Mouse (Mus musculus): ENCODE measurements at regions not wholly inside any gene's neighbourhood (a gene's known extent, or its start where the extent isn't known, plus 50 kb on each side); places are given as distances from the start of the nearest gene placed in this dataset.

DNA sequence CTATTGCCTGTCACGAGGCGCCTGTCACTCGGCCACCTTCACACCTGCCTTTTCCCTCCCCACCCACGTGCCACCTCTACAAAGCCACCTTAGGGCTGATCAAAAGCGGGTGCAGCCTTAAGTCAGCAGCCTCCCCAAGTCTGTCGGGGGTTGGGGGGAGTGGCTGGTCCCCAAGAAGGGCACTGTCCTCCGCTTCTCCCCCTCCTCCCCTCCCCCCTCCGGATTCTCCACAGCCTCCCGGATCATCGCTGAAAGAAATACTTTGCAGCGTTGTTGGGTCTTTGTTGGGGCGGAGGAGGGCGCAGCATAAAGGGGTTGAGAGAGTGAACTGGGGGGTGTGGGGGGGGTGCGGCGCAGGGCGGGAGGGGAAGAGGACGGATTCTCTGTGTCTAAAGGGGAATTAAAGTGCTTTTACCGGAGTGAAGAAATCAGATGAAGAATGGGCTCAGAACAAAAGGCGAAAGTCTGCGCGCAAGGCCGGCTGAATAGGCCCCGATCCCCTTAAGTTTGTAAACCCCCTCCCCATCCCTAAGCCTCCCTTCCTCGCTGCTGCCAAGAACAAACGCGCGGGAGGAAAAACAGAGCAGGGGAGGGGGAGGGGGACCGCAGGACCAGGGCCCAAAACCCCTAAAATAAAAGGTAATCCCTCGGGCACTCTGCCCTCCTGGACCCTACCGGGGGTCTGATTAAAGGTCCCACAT is 109.3 kb upstream of the Lhx5 start:
- Histone ChIP-seq H3K4me1 (replicated peaks) (no peaks in the 10 kb centered on the region), H3K27ac (no peak overlapping the region), H3K27me3 (replicated peaks) (peaks cover 37% of the 10 kb centered on the region), H3K4me3 (replicated peaks) (no peak overlapping the region), H3K4me2 (replicated peaks) (peak overlapping the region; percentile 46), H3K36me3 (no peaks in the 10 kb centered on the region), H3K9ac (peak overlapping the region; percentile 33; the same call in 1 of the 2 replicates), H3K9me3 (no peaks in the 10 kb centered on the region)
- ATAC-seq, result no peak
- 2% methylated on average over 30 of the region's 30 CpGs for WGBS

DNA sequence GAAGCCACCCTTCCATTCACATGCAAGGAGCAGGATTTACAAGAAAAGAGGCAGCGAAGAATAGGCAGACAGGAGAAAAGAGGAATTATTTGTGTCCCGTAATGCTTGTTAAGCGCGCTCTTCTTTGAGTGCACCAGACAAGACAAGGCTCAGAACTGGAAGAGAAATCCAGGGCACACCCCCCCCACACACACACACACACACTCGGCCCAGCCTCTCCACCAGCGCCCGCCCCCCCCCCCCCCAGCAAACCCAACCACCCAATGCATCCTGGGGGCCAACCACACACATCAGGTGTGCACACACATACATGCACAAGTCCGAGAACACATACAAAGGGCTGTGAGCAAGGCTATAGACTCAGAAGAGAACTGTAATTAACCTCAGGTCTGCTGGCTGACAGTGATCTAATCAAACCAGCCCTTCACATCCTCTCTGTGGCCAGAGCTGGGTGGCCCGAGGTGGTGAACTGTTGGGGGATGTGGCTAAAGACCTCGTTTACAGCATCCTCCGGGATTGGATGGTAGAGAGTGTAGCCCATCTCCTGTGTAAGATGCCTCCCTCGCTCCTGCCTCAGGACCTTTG is 108.7 kb upstream of the Lhx5 start:
- peaks cover 42% of the 10 kb centered on the region for H3K27me3 ChIP-seq (replicated peaks)
- peak overlapping the region; percentile 33; the same call in 1 of the 2 replicates for H3K9ac ChIP-seq
- peak overlapping the region; percentile 46 for H3K4me2 ChIP-seq (replicated peaks)

DNA sequence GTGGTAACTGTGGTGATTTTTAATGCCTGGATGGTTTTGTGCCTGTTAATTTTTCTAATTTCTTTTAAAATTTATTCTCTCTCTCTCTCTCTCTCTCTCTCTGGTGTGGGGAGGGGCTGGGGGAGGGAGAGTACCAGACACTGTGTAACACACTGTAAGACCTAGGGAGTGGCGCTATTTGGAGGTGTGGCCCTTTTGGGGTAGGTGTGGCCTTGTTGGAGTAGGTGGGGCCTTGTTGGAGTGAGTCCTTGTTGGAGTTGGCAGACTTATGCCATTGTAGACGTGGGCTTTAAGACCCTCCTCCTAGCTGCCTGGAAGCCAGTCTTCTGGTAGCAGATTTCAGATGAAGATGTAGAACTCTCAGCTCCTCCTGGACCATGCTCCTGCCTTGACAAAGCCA is 107.4 kb upstream of the Lhx5 start:
- Histone ChIP-seq H3K9me3 (no peaks in the 10 kb centered on the region), H3K4me3 (replicated peaks) (no peak overlapping the region), H3K27me3 (replicated peaks) (peaks cover 42% of the 10 kb centered on the region), H3K27ac (no peak overlapping the region), H3K4me1 (replicated peaks) (no peaks in the 10 kb centered on the region), H3K9ac (no peak overlapping the region), H3K4me2 (replicated peaks) (no peak overlapping the region), H3K36me3 (no peaks in the 10 kb centered on the region)
- WGBS, result 82% methylated on average over 2 of the region's 2 CpGs
- ATAC-seq, result no peak

More for the DNA sequence above, 108.7 kb upstream of the Lhx5 start:
- 21% methylated on average over 12 of the region's 12 CpGs for WGBS
- Histone ChIP-seq H3K27ac (no peak overlapping the region), H3K4me3 (replicated peaks) (no peak overlapping the region), H3K36me3 (no peaks in the 10 kb centered on the region), H3K9me3 (no peaks in the 10 kb centered on the region), H3K4me1 (replicated peaks) (no peaks in the 10 kb centered on the region)
- no peak for ATAC-seq

DNA sequence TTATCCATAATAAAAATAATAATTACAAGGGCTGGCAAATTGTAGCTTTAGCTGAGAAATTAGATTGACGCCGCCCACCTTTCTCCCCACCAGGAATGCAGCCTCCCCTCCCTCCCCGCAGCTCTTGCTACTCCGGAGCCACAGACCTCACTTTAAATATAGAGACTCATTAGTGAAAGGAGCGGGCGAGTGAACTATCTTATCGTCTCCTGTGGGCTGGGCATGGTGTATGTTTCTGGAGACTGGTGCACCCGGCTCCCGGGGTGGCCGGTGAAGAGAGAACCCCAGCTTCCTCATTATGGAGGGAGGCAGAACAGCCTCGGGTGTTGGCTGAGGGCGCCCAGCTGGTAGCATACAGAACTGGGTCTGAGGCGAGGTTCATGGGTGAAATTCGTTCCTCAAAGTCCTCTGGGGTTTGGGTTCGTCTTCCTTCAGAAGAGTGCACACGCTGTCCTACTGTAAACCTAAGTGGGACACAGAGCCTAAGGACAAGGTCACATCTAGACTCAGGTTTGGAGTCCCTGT is 106.1 kb upstream of the Lhx5 start:
- 48% methylated on average over 16 of the region's 16 CpGs for WGBS
- H3K27ac ChIP-seq, result no peak overlapping the region
- H3K4me3 ChIP-seq (replicated peaks), result no peak overlapping the region
- no peak overlapping the region for H3K9ac ChIP-seq
- no peak overlapping the region for H3K4me2 ChIP-seq (replicated peaks)
- no peaks in the 10 kb centered on the region for H3K4me1 ChIP-seq (replicated peaks)
- no peaks in the 10 kb centered on the region for H3K36me3 ChIP-seq
- no peak for ATAC-seq
- H3K27me3 ChIP-seq (replicated peaks), result peaks cover 37% of the 10 kb centered on the region
- H3K9me3 ChIP-seq, result no peaks in the 10 kb centered on the region

DNA sequence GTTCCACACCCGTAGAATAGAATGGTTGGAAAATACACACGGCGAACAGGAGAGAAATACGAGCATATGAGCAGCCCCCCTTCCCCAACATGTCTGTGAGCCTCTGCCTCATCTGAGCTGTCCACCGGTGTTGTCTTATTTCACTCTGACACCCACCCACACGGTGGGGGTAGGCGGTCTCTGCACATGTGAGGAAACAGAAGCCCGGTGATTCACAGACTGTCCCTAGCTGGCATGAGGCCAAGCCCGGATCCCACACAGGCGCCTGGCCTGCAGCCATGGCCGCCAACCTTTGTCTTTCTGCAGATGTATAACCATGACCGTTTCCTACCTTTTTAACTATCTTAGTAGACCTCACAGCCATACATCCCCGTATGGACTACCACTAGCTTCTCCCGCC is 99.5 kb upstream of the Lhx5 start:
- Histone ChIP-seq H3K4me2 (replicated peaks) (no peak overlapping the region), H3K9me3 (no peaks in the 10 kb centered on the region), H3K4me1 (replicated peaks) (no peaks in the 10 kb centered on the region), H3K27me3 (replicated peaks) (peaks cover 9% of the 10 kb centered on the region), H3K9ac (no peak overlapping the region), H3K36me3 (no peaks in the 10 kb centered on the region), H3K27ac (no peak overlapping the region), H3K4me3 (replicated peaks) (no peak overlapping the region)
- 55% methylated on average over 14 of the region's 14 CpGs for WGBS
- ATAC-seq, result no peak

DNA sequence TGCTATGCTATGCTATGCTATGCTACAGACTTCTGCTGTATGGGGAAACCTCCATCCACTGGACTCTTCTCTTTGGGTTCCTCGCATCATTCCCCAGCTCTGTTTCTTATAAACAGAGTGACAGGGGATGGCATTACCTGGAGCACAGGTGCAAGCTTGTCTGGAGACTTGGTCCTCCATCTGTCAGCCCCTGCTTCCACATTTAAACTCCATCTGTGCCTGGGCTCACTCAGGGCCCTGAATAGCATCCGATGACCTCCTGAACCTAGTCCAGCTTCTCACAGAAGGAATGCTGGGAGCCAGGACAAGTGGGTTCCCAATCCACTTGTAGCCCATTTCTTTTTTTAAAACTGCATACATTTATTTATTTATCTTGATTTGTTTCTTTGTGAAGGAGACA is 92.3 kb upstream of the Lhx5 start:
- Histone ChIP-seq H3K9ac (no peak overlapping the region), H3K9me3 (no peaks in the 10 kb centered on the region), H3K27ac (no peak overlapping the region), H3K4me2 (replicated peaks) (no peak overlapping the region), H3K4me3 (replicated peaks) (no peak overlapping the region), H3K27me3 (replicated peaks) (peaks cover 2% of the 10 kb centered on the region; the same call in 1 of the 2 replicates), H3K36me3 (no peaks in the 10 kb centered on the region), H3K4me1 (replicated peaks) (no peaks in the 10 kb centered on the region)
- 69% methylated on average over 2 of the region's 2 CpGs for WGBS
- no peak for ATAC-seq

DNA sequence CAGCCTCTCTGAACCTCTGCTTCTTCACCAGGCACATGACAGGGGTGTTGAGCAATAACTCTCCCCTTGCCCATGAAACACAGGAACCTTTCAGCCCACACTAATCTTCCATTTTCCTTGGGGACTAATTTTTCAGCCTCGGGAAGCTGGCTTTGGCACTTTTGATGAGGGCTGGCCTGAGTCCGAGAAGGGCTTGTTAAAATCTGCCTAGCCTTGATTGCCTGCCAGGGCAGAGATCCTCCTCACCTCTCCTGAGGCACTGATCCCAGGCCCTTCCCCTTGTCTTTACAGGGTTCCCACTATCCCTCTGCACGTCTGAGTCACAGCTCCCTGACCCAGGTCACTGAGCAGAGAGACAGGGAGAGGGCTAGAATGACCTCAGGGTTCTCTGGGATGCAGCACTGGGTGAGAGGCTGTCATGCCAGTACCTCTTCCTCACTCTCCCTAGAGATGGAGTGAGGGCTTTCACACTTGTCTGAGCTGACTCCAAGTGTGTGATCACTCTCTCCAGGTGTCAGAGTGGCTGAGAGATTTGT is 90.7 kb upstream of the Lhx5 start:
- H3K4me2 ChIP-seq (replicated peaks), result no peak overlapping the region
- WGBS, result 45% methylated on average over 3 of the region's 3 CpGs
- no peaks in the 10 kb centered on the region for H3K9me3 ChIP-seq
- H3K4me1 ChIP-seq (replicated peaks), result no peaks in the 10 kb centered on the region
- no peaks in the 10 kb centered on the region for H3K27me3 ChIP-seq (replicated peaks)
- ATAC-seq, result no peak
- H3K27ac ChIP-seq, result no peak overlapping the region
- H3K9ac ChIP-seq, result no peak overlapping the region
- no peaks in the 10 kb centered on the region for H3K36me3 ChIP-seq
- H3K4me3 ChIP-seq (replicated peaks), result no peak overlapping the region

DNA sequence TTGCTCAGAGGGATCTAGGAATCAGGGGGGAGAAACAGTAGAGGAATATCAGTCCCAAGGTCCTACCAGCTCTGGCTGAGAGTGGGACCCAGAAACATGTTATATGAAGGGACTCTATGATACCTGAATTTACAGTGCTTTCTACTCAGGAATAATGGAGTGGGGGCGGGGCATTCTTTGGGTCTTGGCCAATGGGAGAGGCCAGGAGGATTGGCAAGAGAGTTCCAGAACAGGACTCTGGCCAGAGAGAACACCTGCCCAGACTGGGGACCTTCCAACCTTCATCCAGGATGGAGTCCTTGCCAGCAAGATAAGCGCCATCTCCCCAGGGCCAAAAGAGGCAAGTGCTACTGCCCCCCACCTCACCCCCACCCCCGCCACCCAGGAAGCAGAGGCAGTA is 81.0 kb upstream of the Lhx5 start:
- peaks cover 6% of the 10 kb centered on the region for H3K27me3 ChIP-seq (replicated peaks)
- no peaks in the 10 kb centered on the region for H3K4me1 ChIP-seq (replicated peaks)
- H3K36me3 ChIP-seq, result no peaks in the 10 kb centered on the region
- WGBS, result 87% methylated on average over 3 of the region's 3 CpGs
- H3K9ac ChIP-seq, result no peak overlapping the region
- no peak overlapping the region for H3K4me3 ChIP-seq (replicated peaks)
- no peak overlapping the region for H3K4me2 ChIP-seq (replicated peaks)
- no peak overlapping the region for H3K27ac ChIP-seq
- ATAC-seq, result no peak
- no peaks in the 10 kb centered on the region for H3K9me3 ChIP-seq

DNA sequence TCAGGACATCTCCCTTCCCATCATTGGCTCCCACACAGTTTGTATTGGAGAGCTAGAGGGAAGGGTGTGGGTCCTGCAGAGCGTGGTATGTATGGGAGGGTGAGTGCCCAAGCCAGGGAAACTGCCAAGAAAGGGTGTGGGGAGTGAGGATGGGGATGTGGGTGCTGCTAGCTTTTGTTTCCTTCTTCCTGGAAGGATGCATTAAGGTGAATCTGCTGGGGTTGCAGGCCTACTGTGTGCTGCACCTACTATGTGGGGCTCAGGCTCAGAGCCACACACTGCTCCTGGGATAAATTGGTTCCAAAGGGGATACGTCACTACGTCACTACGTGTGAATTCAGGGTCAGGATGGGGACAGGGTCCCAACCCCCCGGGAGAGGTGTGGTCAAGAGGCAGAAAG is 79.7 kb upstream of the Lhx5 start:
- H3K4me2 ChIP-seq (replicated peaks), result no peak overlapping the region
- H3K27me3 ChIP-seq (replicated peaks), result peaks cover 14% of the 10 kb centered on the region
- H3K27ac ChIP-seq, result no peak overlapping the region
- 39% methylated on average over 5 of the region's 5 CpGs for WGBS
- no peaks in the 10 kb centered on the region for H3K4me1 ChIP-seq (replicated peaks)
- ATAC-seq, result no peak
- no peaks in the 10 kb centered on the region for H3K36me3 ChIP-seq
- H3K4me3 ChIP-seq (replicated peaks), result no peak overlapping the region
- H3K9me3 ChIP-seq, result no peaks in the 10 kb centered on the region
- H3K9ac ChIP-seq, result no peak overlapping the region

DNA sequence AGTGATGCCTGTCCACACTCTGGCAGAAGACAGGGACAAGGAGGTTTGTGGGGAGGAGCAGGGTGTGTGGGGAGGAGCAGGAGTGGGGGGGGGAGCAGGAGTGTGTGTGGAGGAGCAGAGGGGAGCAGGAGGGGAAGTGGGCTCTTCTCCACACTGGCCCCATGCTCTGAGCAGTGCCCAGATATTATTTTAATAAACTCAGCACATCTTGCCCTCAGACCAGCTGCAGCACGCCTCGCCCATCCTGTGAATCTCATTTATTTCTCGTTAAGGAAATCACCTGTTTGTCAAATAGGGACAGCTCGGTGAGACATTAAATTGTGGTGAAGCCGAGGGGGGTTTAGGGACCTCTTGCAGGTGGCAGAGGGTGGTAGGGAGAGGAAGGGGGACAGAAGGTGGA is 77.8 kb upstream of the Lhx5 start:
- no peaks in the 10 kb centered on the region for H3K9me3 ChIP-seq
- H3K9ac ChIP-seq, result no peak overlapping the region
- H3K36me3 ChIP-seq, result no peaks in the 10 kb centered on the region
- H3K4me2 ChIP-seq (replicated peaks), result no peak overlapping the region
- ATAC-seq, result no peak
- no peaks in the 10 kb centered on the region for H3K4me1 ChIP-seq (replicated peaks)
- no peak overlapping the region for H3K4me3 ChIP-seq (replicated peaks)
- WGBS, result 65% methylated on average over 5 of the region's 5 CpGs
- no peak overlapping the region for H3K27ac ChIP-seq
- H3K27me3 ChIP-seq (replicated peaks), result peaks cover 33% of the 10 kb centered on the region

DNA sequence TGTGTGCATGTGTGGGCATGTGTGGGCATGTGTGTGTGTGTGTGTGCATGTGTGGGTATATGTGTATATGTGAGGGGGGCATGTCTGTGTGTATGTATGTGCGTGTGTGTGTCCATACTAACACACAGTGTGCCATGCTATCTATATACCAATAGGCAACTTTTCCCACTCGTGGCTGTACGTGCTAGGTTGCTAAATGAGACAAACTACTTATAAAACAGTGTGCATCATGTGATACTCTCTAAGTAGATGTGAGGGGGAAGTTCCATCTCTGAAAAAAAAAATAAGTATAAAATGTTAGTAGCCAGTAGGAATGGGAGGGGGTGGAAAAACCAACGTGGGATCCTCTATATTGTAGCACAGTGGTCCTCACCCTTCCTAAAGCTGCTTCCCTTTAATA is 74.5 kb upstream of the Lhx5 start:
- WGBS, result 79% methylated on average over 4 of the region's 4 CpGs
- H3K27ac ChIP-seq, result no peak overlapping the region
- H3K9me3 ChIP-seq, result no peaks in the 10 kb centered on the region
- no peak overlapping the region for H3K4me2 ChIP-seq (replicated peaks)
- H3K4me1 ChIP-seq (replicated peaks), result no peaks in the 10 kb centered on the region
- H3K4me3 ChIP-seq (replicated peaks), result no peak overlapping the region
- ATAC-seq, result no peak
- H3K27me3 ChIP-seq (replicated peaks), result peaks cover 49% of the 10 kb centered on the region
- no peaks in the 10 kb centered on the region for H3K36me3 ChIP-seq
- H3K9ac ChIP-seq, result no peak overlapping the region

DNA sequence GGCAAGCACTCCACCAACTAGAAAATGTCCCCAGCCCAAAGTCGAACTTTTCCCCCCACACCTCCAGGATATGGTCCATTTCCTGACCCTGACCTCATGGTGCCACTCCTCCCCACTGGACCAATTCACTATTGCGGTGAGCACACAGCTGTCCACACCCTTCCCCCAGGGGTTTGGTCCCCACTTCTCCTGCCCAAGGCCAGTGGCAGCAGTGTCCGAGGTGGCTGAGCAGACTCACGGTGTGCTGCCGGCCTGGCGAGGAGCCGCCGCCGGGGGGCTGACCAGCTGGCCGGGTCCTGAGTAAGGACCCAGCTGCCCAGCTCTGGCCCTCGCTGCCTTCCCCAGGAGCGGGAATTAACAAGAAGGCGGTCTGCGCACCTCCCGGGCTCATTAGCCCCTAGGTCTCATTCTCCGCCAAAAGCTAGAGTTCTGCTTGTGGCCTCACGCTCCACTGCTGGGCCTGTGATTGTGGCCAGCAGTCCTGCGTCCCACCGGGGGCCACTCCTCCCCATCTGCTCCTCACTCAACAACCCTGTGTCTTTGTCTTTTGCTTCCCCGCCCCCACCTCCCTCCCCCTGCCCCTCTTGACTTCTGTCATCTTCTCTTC is 73.3 kb upstream of the Lhx5 start:
- H3K27me3 ChIP-seq (replicated peaks), result peaks cover 42% of the 10 kb centered on the region
- H3K36me3 ChIP-seq, result no peaks in the 10 kb centered on the region
- no peak overlapping the region for H3K9ac ChIP-seq
- H3K4me1 ChIP-seq (replicated peaks), result no peaks in the 10 kb centered on the region
- ATAC-seq, result no peak
- no peak overlapping the region for H3K27ac ChIP-seq
- no peak overlapping the region for H3K4me2 ChIP-seq (replicated peaks)
- 15% methylated on average over 20 of the region's 20 CpGs for WGBS
- H3K4me3 ChIP-seq (replicated peaks), result no peak overlapping the region
- no peaks in the 10 kb centered on the region for H3K9me3 ChIP-seq
